In genomic region chr14:120277081-120277656, GRCm38 (mm10) we compare ENCODE assay signal across 7 mouse cellular contexts. TPM values are rescaled to one million over a fixed set of nuclear protein-coding genes. Genes with fewer than 3 reads are reported as not detected.
DNase-seq lines count a peak whose midpoint lies in the region; ATAC-seq and TF ChIP-seq lines count a peak whose summit lies in the region.

No protein-coding gene starts in this region.

- WGBS in embryonic facial prominence, embryonic 15.5 days, result under 1% methylated on average over 10 of the region's 10 CpGs
- WGBS in heart, embryonic 15.5 days, result 8% methylated on average over 10 of the region's 10 CpGs
- WGBS in kidney, postnatal 0 days, result 2% methylated on average over 10 of the region's 10 CpGs
- WGBS in stomach, embryonic 16.5 days, result 2% methylated on average over 10 of the region's 10 CpGs

- peaks cover 61% of the 10 kb centered on the region for H3K4me1 ChIP-seq in embryonic facial prominence, embryonic 15.5 days
- H3K4me1 ChIP-seq in heart, embryonic 15.5 days (replicated peaks), result peaks cover 51% of the 10 kb centered on the region
- H3K4me1 ChIP-seq in kidney, postnatal 0 days (replicated peaks; ENCODE audit: insufficient read depth, low read length), result peaks cover 45% of the 10 kb centered on the region
- peaks cover 54% of the 10 kb centered on the region for H3K4me1 ChIP-seq in megakaryocyte, embryonic 14.5 days
- peaks cover 42% of the 10 kb centered on the region for H3K4me1 ChIP-seq in stomach, embryonic 16.5 days (ENCODE audit: control insufficient read depth, insufficient read depth, low read length)

- peak overlapping the region; percentile 84 for H3K4me2 ChIP-seq in embryonic facial prominence, embryonic 15.5 days (replicated peaks)
- H3K4me2 ChIP-seq in heart, embryonic 15.5 days, result peak overlapping the region; percentile 87
- H3K4me2 ChIP-seq in kidney, postnatal 0 days (ENCODE audit: low read length), result peak overlapping the region; percentile 89
- peak overlapping the region; percentile 99 for H3K4me2 ChIP-seq in stomach, embryonic 16.5 days (ENCODE audit: low read depth, low read length)

- in situ Hi-C loops in Patski (cut with MboI; ENCODE audit: low pct_unique_long_range_greater_than_20kb), result loop anchor here (5.0 kb wide), 2 partner anchors 45 to 100 kb away; no protein-coding TSS in a partner anchor

- peak; percentile 32 for ATAC-seq in Patski
- ATAC-seq in embryonic facial prominence, embryonic 15.5 days (ENCODE audit: insufficient number of reproducible peaks, low FRiP score, low TSS enrichment, low read depth), result no peak
- 0 out of 2 replicates have a peak, but pooled peaks have one; percentile 27 for ATAC-seq in heart, embryonic 15.5 days (replicated peaks; ENCODE audit: insufficient number of reproducible peaks, insufficient read depth, low FRiP score, low read depth)
- ATAC-seq in kidney, postnatal 0 days (replicated peaks; ENCODE audit: low FRiP score, low read depth), result peak; percentile 50
- ATAC-seq in stomach, embryonic 16.5 days (ENCODE audit: insufficient read depth, low FRiP score), result peak; percentile 22; the same call in 1 of the 2 replicates

- H3K27ac ChIP-seq in embryonic facial prominence, embryonic 15.5 days (replicated peaks), result peak overlapping the region; percentile 98
- H3K27ac ChIP-seq in heart, embryonic 15.5 days, result peak overlapping the region; percentile 95
- peak overlapping the region; percentile 89 for H3K27ac ChIP-seq in kidney, postnatal 0 days
- peak overlapping the region; percentile 98 for H3K27ac ChIP-seq in stomach, embryonic 16.5 days (ENCODE audit: low read length)

- CTCF ChIA-PET in Patski (lab: Charles Lee), result interaction anchor here (2.6 kb wide), 1 partner anchor 121 kb away, joined by 8 read pairs; no protein-coding TSS in a partner anchor

- no peaks in the 10 kb centered on the region for H3K27me3 ChIP-seq in Patski
- no peaks in the 10 kb centered on the region for H3K27me3 ChIP-seq in embryonic facial prominence, embryonic 15.5 days
- H3K27me3 ChIP-seq in heart, embryonic 15.5 days, result no peaks in the 10 kb centered on the region
- H3K27me3 ChIP-seq in kidney, postnatal 0 days (ENCODE audit: insufficient read depth, low read length), result no peaks in the 10 kb centered on the region
- no peaks in the 10 kb centered on the region for H3K27me3 ChIP-seq in megakaryocyte, embryonic 14.5 days (replicated peaks)
- no peaks in the 10 kb centered on the region for H3K27me3 ChIP-seq in stomach, embryonic 16.5 days (ENCODE audit: control insufficient read depth, insufficient read depth, low read length)

- POLR2A ChIA-PET in Patski (lab: Charles Lee), result no interaction called here

- peak overlapping the region; percentile 74 for H3K4me3 ChIP-seq in embryonic facial prominence, embryonic 15.5 days (replicated peaks)
- peak overlapping the region; percentile 76 for H3K4me3 ChIP-seq in heart, embryonic 15.5 days
- H3K4me3 ChIP-seq in kidney, postnatal 0 days (replicated peaks; ENCODE audit: low read depth, low read length), result peak overlapping the region; percentile 73
- peak overlapping the region; percentile 95 for H3K4me3 ChIP-seq in megakaryocyte, embryonic 14.5 days (replicated peaks)
- peak overlapping the region; percentile 83 for H3K4me3 ChIP-seq in stomach, embryonic 16.5 days (replicated peaks; ENCODE audit: low read length)

- DNase-seq in CD4-positive helper T cell, adult 2 months (ENCODE audit: low read depth, low spot score), result peak; percentile 30
- DNase-seq in Patski (ENCODE audit: low read depth, low spot score), result no peak
- peak; percentile 91 for DNase-seq in kidney, postnatal 0 days (ENCODE audit: low spot score)

- TF ChIP-seq CTCF in Patski (IDR thresholded peaks at IDR 0.05), result no peak
- TF ChIP-seq CTCF in kidney, postnatal 0 days (IDR thresholded peaks at IDR 0.05; ENCODE audit: low read depth), result no peak

- H3K36me3 ChIP-seq in embryonic facial prominence, embryonic 15.5 days, result no peaks in the 10 kb centered on the region
- no peaks in the 10 kb centered on the region for H3K36me3 ChIP-seq in heart, embryonic 15.5 days
- H3K36me3 ChIP-seq in kidney, postnatal 0 days (ENCODE audit: insufficient read depth, low read length), result no peaks in the 10 kb centered on the region
- H3K36me3 ChIP-seq in megakaryocyte, embryonic 14.5 days (replicated peaks; ENCODE audit: low read length), result peaks cover 27% of the 10 kb centered on the region
- no peaks in the 10 kb centered on the region for H3K36me3 ChIP-seq in stomach, embryonic 16.5 days (ENCODE audit: control insufficient read depth, insufficient read depth, low read length)

- H3K9ac ChIP-seq in embryonic facial prominence, embryonic 15.5 days, result peak overlapping the region; percentile 65
- peak overlapping the region; percentile 77 for H3K9ac ChIP-seq in heart, embryonic 15.5 days
- H3K9ac ChIP-seq in kidney, postnatal 0 days (ENCODE audit: low read depth, low read length), result peak overlapping the region; percentile 64
- peak overlapping the region; percentile 89 for H3K9ac ChIP-seq in stomach, embryonic 16.5 days (ENCODE audit: low read length)

- H3K9me3 ChIP-seq in embryonic facial prominence, embryonic 15.5 days (replicated peaks), result no peaks in the 10 kb centered on the region
- H3K9me3 ChIP-seq in heart, embryonic 15.5 days (replicated peaks), result no peaks in the 10 kb centered on the region
- H3K9me3 ChIP-seq in kidney, postnatal 0 days (replicated peaks; ENCODE audit: low read length), result no peaks in the 10 kb centered on the region
- no peaks in the 10 kb centered on the region for H3K9me3 ChIP-seq in megakaryocyte, embryonic 14.5 days
- H3K9me3 ChIP-seq in stomach, embryonic 16.5 days (replicated peaks; ENCODE audit: control insufficient read depth, low read length), result no peaks in the 10 kb centered on the region

RNA-seq across cellular contexts. Expression of gene Mbnl2, which starts 1.7 kb away (rescaled TPM):
- 132 TPM for polyA plus RNA-seq in Patski (2021)
- 167 and 173 TPM in 2 replicates for polyA plus RNA-seq in embryonic facial prominence, embryonic 15.5 days (2015; fragmentation: Nextera tagmentation; extraction: Ambion mirVana)
- polyA plus RNA-seq in heart, embryonic 15.5 days (2015; fragmentation: Nextera tagmentation; extraction: Ambion mirVana), result 122 and 123 TPM in 2 replicates
- polyA plus RNA-seq in kidney, postnatal 0 days (2015; fragmentation: Nextera tagmentation; extraction: Ambion mirVana), result 119 and 122 TPM in 2 replicates
- polyA plus RNA-seq in megakaryocyte, embryonic 14.5 days (2012; ENCODE audit: insufficient read depth, low replicate concordance), result 43.0 and 66.7 TPM in 2 replicates
- polyA plus RNA-seq in stomach, embryonic 16.5 days (2015; fragmentation: Nextera tagmentation; extraction: Ambion mirVana), result 131 and 136 TPM in 2 replicates
